Mouse (Mus musculus) kidney, embryonic 14.5 days (tissue): ENCODE results near the gene Gm4787. TPM values are rescaled to one million over a fixed set of nuclear protein-coding genes. Genes with fewer than 3 reads are reported as not detected.
"Not testable (repeated sequence)": the region's sequence is repeated elsewhere in the genome, so short reads cannot be mapped to it uniquely, and the experiment has no call there.

Experiments used
- ATAC-seq: fragments of 200-750 bp; cut with Nextera tagmentation; 2 replicates; pipeline ENCODE4 v1.8.0; 2017; ENCODE audit warnings: moderate number of reproducible peaks, mild to moderate bottlenecking, moderate TSS enrichment, moderate library complexity; ENCODE audit not compliant: low FRiP score, low TSS enrichment
- H3K27ac ChIP-seq: fragments of 300-500 bp; sonication (generic); 2 replicates; pipeline ENCODE4 v1.5.1; 2014; ENCODE audit warnings: low read depth, mild to moderate bottlenecking, low read length, moderate library complexity, mixed read lengths
- H3K27me3 ChIP-seq: fragments of 300-500 bp; sonication (generic); 2 replicates; pipeline ENCODE4 v1.6.1; 2014; ENCODE audit warnings: mild to moderate bottlenecking, low read length; ENCODE audit not compliant: control insufficient read depth, insufficient read depth
- H3K36me3 ChIP-seq: fragments of 300-500 bp; sonication (generic); 2 replicates; pipeline ENCODE4 v1.6.1; 2014; ENCODE audit warnings: low read length, mixed read lengths; ENCODE audit not compliant: control insufficient read depth, insufficient read depth
- H3K4me1 ChIP-seq: fragments of 300-500 bp; sonication (generic); 2 replicates; pipeline ENCODE4 v1.6.1; 2014; ENCODE audit warnings: low read length, mixed read lengths; ENCODE audit not compliant: control insufficient read depth, insufficient read depth
- H3K4me2 ChIP-seq: fragments of 300-500 bp; sonication (generic); replicated peaks from 2 replicates; pipeline ENCODE4 v1.6.1; 2014; ENCODE audit warnings: low read depth, mild to moderate bottlenecking, low read length
- H3K4me3 ChIP-seq: fragments of 300-500 bp; sonication (generic); 2 replicates; pipeline ENCODE4 v1.5.1; 2014; ENCODE audit warnings: mild to moderate bottlenecking, low read length
- H3K9ac ChIP-seq: fragments of 300-500 bp; sonication (generic); 2 replicates; pipeline ENCODE4 v1.6.1; 2014; ENCODE audit warnings: low read depth, mild to moderate bottlenecking, low read length, moderate library complexity
- H3K9me3 ChIP-seq: fragments of 300-500 bp; sonication (generic); 2 replicates; pipeline ENCODE4 v1.6.1; 2016; ENCODE audit warnings: low read length; ENCODE audit not compliant: control insufficient read depth
- WGBS: fragments of 180-500 bp; shearing (Covaris S2); extraction: QIAGEN DNeasy Blood & Tissue Kit; methylation state at CpG from one replicate; pipeline ENCODE4 v1.1.7; 2014; 5-methylcytosine and 5-hydroxymethylcytosine counted together
- polyA plus RNA-seq: library from polyadenylated mRNA; unstranded; fragments of >200 nt; fragmentation: Nextera tagmentation; extraction: Ambion mirVana; gene quantifications from 2 replicates; pipeline ENCODE4 v1.2.1, GENCODE M21; 2014

Gm4787 gene
- 0.26 and 0.53 TPM in 2 replicates for polyA plus RNA-seq

DNA sequence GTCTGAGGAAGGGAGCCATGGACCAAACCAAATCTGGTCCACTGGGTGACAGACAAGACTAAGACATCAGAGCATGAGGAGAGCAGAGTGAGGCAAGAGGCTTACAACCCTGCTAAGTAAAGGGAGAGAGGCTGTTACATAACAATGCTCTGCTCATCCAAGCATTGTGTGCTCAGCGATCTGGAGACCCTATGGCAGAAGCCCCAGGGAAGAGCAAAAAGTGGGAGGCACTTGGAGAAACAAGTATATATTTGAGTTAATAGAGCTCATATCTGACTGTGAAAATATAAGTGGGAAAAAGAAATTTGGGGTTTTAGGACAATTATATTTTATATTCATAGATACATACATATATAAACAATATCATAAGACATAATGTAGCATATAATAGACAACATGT lies at the start of gene Gm4787:
Gm4787 (minus strand) TSS at position 101 of the 400 bp plus-strand sequence.
- ATAC-seq, H3K36me3 ChIP-seq: not testable (repeated sequence)

DNA sequence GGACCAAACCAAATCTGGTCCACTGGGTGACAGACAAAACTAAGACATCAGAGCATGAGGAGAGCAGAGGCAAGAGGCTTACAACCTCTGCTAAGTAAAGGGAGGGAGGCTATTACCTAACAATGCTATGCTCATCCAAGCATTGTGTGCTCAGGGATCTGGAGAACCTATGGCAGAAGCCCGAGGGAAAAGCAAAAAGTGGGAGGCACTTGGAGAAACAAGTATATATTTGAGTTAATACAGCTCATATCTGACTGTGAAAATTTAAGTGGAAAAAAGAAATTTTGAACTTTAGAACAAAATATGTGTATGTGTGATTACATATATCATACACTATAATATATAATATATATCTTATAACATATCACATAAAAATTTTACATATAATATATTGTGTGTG lies 42.6 kb upstream of the Gm4787 start, which contains the start of gene Adam4:
Adam4 (minus strand) TSS at position 101 of the 400 bp plus-strand sequence.
- Histone ChIP-seq H3K4me1 (no peaks in the 10 kb centered on the region), H3K4me3 (no peak within 1 kb of the TSS), H3K4me2 (no peak within 1 kb of the TSS), H3K9me3 (peaks cover 18% of the 10 kb centered on the region), H3K36me3 (no peaks in the 10 kb centered on the region), H3K27me3 (no peaks in the 10 kb centered on the region), H3K9ac (no peak within 1 kb of the TSS), H3K27ac (no peak within 1 kb of the TSS)
- 85% methylated on average over 1 of the region's 1 CpGs for WGBS
- ATAC-seq = no peak

More for the DNA sequence above, at the start of gene Gm4787:
- H3K27ac ChIP-seq, H3K4me3 ChIP-seq, H3K4me1 ChIP-seq, H3K4me2 ChIP-seq, H3K9ac ChIP-seq, H3K9me3 ChIP-seq, H3K27me3 ChIP-seq: not testable (repeated sequence)
- 85% methylated on average over 1 of the region's 1 CpGs for whole genome bisulfite sequencing

DNA sequence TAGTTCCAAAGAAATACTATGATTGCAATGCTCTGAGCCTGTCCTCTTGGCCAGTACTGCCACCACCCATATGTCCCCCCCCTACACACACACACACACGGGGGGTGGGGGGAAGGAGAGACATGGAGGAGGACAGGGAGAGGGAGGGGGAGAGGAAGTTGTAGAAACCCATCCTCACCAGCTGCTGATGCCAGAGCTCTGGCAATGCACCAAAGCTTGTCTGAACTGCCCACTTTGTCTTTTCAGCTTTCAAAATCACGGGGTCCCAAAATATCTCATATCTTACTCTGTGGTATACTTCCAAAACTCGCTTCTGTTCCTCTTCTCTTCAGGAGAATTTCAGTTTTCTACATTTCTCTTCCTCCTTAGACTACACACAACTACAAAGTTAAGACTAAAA lies 33.9 kb upstream of the Gm4787 start:
- Histone ChIP-seq H3K36me3 (no peaks in the 10 kb centered on the region; the same call in 1 of the 2 replicates), H3K4me1 (no peaks in the 10 kb centered on the region), H3K27me3 (no peaks in the 10 kb centered on the region), H3K27ac (no peak overlapping the region), H3K4me3 (no peak overlapping the region), H3K4me2 (no peak overlapping the region), H3K9ac (no peak overlapping the region), H3K9me3 (no peaks in the 10 kb centered on the region)
- ATAC-seq = no peak
- whole genome bisulfite sequencing = 79% methylated on average over 3 of the region's 3 CpGs

DNA sequence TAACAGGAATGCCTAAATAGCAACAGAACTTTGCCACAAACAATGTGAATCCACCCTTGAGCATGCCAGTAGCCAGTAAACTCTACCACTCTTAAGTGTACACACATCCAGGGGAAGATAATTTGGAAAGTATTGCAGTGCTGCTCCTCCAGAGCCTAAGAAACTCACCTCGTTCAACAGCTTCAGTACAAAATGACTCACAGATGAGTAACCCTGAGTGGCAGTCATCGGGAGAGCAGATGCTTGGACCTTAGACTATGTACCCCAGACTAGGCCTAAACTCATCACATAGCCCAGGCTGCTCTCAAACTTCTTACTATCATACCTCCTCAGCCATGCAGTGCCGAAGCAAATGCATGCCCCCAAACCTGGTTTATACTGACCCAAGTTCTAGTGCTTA lies 29.7 kb upstream of the Gm4787 start:
- no peaks in the 10 kb centered on the region for H3K4me1 ChIP-seq
- H3K4me3 ChIP-seq = no peak overlapping the region
- no peak overlapping the region for H3K27ac ChIP-seq
- H3K27me3 ChIP-seq = no peaks in the 10 kb centered on the region
- 85% methylated on average over 3 of the region's 3 CpGs for WGBS
- H3K4me2 ChIP-seq = no peak overlapping the region
- H3K9ac ChIP-seq = no peak overlapping the region
- H3K36me3 ChIP-seq = no peaks in the 10 kb centered on the region; the same call in 1 of the 2 replicates
- no peaks in the 10 kb centered on the region for H3K9me3 ChIP-seq
- ATAC-seq = no peak

DNA sequence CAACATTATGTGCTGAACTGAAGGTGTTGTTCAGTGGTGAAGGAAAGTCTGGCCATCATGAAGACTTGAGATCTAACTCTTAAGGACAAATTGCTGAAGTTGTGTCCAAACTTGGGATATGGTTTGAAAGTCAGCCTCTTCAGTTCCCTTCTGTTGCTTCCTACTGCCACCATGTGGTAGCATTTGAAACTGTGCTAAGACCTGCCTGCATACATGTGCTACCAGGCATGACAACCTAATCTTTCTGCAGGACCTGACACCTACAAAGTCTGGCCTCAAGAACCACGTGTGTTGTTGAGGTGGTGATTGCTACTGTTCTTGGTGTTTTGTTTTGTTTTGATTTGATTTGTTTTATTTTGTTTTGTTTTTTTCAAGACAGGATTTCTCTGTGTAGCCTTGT lies 22.9 kb upstream of the Gm4787 start:
- Histone ChIP-seq H3K9me3 (no peaks in the 10 kb centered on the region), H3K4me1 (no peaks in the 10 kb centered on the region), H3K9ac (no peak overlapping the region), H3K4me3 (no peak overlapping the region), H3K27me3 (no peaks in the 10 kb centered on the region), H3K36me3 (no peaks in the 10 kb centered on the region), H3K27ac (no peak overlapping the region), H3K4me2 (no peak overlapping the region)
- WGBS = 34% methylated on average over 1 of the region's 1 CpGs
- ATAC-seq = 0 out of 2 replicates have a peak, but pooled peaks have one; percentile 69

DNA sequence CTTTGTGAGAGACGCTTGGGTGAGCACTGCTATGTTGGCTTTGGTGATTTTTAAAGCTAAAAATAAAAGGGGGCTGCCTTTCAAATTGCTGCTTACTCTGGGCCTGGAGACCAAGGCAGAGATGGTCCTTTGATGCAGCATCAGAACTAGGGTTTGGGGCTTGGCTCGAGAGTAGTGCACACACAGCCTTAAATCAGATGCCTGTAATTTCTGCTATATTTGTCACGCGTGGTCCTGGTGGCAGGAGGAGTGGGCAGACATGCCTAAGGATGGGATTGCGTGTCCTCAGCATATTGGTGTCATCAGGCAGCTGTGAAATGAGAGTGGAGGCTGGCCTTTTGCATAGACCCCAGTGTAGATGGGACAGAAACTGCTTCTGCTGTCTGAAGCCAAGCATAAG lies 45.4 kb downstream of the Gm4787 start:
- H3K4me3 ChIP-seq = no peak overlapping the region
- no peak overlapping the region; the same call in 1 of the 2 replicates for H3K4me2 ChIP-seq
- no peak for ATAC-seq

DNA sequence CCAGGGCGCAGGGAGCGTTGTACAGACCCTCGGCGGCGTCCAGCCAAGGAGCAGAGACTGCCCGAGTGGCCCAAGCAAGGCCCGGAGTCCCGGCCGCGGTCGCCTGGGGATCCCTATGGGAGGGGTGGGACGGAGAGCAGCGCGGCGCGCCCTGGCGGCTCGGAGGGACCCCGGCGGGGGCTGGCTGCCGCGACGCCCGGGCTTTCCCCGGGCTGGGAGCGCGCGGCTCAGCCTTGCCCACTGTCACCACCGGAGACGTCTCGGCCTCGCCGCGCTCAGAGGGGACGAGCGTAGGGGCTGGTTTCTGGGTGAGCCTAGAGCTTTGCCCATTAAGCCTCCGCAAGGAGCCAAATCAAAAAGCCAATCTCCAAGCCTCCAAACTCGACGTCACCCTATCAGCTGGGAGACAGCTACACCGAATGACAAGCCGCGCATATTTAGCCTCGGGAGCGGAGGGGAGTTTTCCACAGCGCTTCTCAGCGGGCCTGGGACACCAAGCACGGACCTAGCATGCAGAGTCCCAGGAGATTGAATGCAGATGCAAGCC lies 46.3 kb downstream of the Gm4787 start, which contains the start of gene Slc8a3:
Slc8a3 (minus strand) TSS at position 306 of the 547 bp plus-strand sequence.
- H3K9ac ChIP-seq = peak within 1 kb of the TSS; percentile 65
- peak within 1 kb of the TSS; percentile 98 for H3K4me2 ChIP-seq
- H3K9me3 ChIP-seq = no peaks in the 10 kb centered on the region
- no peak within 1 kb of the TSS for H3K27ac ChIP-seq
- H3K4me1 ChIP-seq = 0 out of 2 replicates have a peak, but pooled peaks cover 7% of the 10 kb centered on the region
- H3K27me3 ChIP-seq = peaks cover 22% of the 10 kb centered on the region
- peak within 1 kb of the TSS; percentile 62 for H3K4me3 ChIP-seq
- no peaks in the 10 kb centered on the region for H3K36me3 ChIP-seq
- peak; percentile 76 for ATAC-seq
- under 1% methylated on average over 44 of the region's 47 CpGs for WGBS

More for the DNA sequence above, 45.4 kb downstream of the Gm4787 start:
- 68% methylated on average over 5 of the region's 5 CpGs for WGBS
- Histone ChIP-seq H3K36me3 (no peaks in the 10 kb centered on the region), H3K9me3 (no peaks in the 10 kb centered on the region), H3K27ac (no peak overlapping the region), H3K9ac (no peak overlapping the region), H3K27me3 (peaks cover 22% of the 10 kb centered on the region), H3K4me1 (0 out of 2 replicates have a peak, but pooled peaks cover 7% of the 10 kb centered on the region)

DNA sequence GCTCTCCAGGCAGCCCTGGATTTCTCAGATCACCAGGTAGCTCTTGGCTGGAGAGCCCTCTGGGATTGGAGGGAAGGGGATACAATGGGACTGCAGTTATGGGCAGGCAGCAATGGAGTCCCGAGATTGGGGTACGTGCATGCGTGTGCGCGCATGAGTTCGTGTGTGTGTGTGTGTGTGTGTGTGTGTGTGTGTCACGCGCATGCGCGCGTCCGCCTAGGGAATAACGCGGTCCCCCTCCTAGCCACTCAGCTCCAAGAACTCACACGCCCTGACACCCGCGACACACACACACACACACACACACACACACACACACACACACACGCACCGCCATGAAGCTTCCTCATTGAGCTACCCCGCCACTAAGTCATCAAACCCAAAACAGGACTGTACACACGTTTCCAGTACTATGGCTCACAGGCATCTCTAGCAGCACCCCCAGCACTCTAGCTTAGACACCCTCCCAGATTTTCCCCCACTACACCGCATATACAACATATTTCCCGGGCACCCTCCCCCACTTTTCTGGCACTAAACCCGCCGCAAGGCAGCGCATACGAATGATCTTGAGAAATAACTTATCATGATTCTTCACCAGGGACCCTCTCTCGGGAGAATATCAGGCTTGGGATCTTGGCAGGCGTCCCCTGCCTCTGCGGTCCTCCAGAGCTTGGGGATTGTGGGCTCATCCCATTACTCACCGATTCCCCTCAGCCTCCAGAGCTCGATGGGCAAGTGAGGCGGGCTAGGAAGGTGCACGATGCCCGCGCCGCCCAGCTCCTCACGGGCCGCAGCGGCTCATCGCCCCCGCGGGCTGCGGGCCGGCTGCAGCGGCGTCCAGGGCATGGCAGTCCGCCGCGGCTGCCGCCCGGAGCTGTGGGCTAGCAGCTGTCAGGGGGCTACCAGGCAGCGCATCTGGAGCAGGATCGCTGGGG lies 47.1 kb downstream of the Gm4787 start:
- H3K4me1 ChIP-seq = 0 out of 2 replicates have a peak, but pooled peaks cover 7% of the 10 kb centered on the region
- ATAC-seq = peak; percentile 61; the same call in 1 of the 2 replicates
- H3K9ac ChIP-seq = peak overlapping the region; percentile 65
- H3K27ac ChIP-seq = no peak overlapping the region
- 2% methylated on average over 49 of the region's 54 CpGs for WGBS
- H3K27me3 ChIP-seq = peaks cover 22% of the 10 kb centered on the region
- H3K4me3 ChIP-seq = peak overlapping the region; percentile 62
- H3K4me2 ChIP-seq = peak overlapping the region; percentile 98
- no peaks in the 10 kb centered on the region for H3K36me3 ChIP-seq
- H3K9me3 ChIP-seq = no peaks in the 10 kb centered on the region
